Mouse (Mus musculus) hindbrain, postnatal 0 days (tissue): ENCODE data around the gene Exoc5. TPM values are rescaled to one million over a fixed set of nuclear protein-coding genes. Genes with fewer than 3 reads are reported as not detected.
A peak's percentile ranks its signal among the peaks of the same experiment; 100 is the strongest.

Source experiments
- ATAC-seq: fragments of 200-750 bp; cut with Nextera tagmentation; 2 replicates; pipeline ENCODE4 v1.8.0; 2017; ENCODE audit warnings: mild to moderate bottlenecking, moderate TSS enrichment, moderate library complexity
- DNase-seq: peaks from one replicate; pipeline ENCODE4 v3.0.0-alpha.2; 2015; ENCODE audit warnings: low spot score
- H3K27ac ChIP-seq: fragments of 300-500 bp; sonication (generic); 2 replicates; pipeline ENCODE4 v1.5.1; 2014; ENCODE audit warnings: mild to moderate bottlenecking
- H3K27me3 ChIP-seq: fragments of 300-500 bp; sonication (generic); 2 replicates; pipeline ENCODE4 v1.6.1; 2014; ENCODE audit warnings: low read length, mixed read lengths; ENCODE audit not compliant: insufficient read depth
- H3K36me3 ChIP-seq: fragments of 300-500 bp; sonication (generic); 2 replicates; pipeline ENCODE4 v1.6.1; 2014; ENCODE audit warnings: low read length, mixed read lengths; ENCODE audit not compliant: insufficient read depth
- H3K4me1 ChIP-seq: fragments of 300-500 bp; sonication (generic); 2 replicates; pipeline ENCODE4 v1.6.1; 2014; ENCODE audit warnings: antibody characterized with exemption, low read length, mixed read lengths; ENCODE audit not compliant: insufficient read depth
- H3K4me2 ChIP-seq: fragments of 300-500 bp; sonication (generic); 2 replicates; pipeline ENCODE4 v1.6.1; 2014; ENCODE audit warnings: low read depth, mild to moderate bottlenecking, low read length, moderate library complexity, mixed read lengths
- H3K4me3 ChIP-seq: fragments of 300-500 bp; sonication (generic); 2 replicates; pipeline ENCODE4 v1.5.1; 2014; ENCODE audit warnings: low read length
- H3K9ac ChIP-seq: fragments of 300-500 bp; sonication (generic); replicated peaks from 2 replicates; pipeline ENCODE4 v1.6.1; 2014; ENCODE audit warnings: mild to moderate bottlenecking, low read length, moderate library complexity, mixed read lengths
- H3K9me3 ChIP-seq: fragments of 300-500 bp; sonication (generic); 2 replicates; pipeline ENCODE4 v1.6.1; 2016; ENCODE audit warnings: low read length, mixed read lengths
- CTCF ChIP-seq: IDR thresholded peaks from 2 replicates; pipeline ENCODE4 v1.5.1; 2016; ENCODE audit warnings: antibody characterized with exemption, control low read depth, low read depth
- WGBS: fragments of 180-500 bp; shearing (Covaris S2); extraction: QIAGEN DNeasy Blood & Tissue Kit; methylation state at CpG from one replicate; pipeline ENCODE4 v1.1.7; 2014; 5-methylcytosine and 5-hydroxymethylcytosine counted together
- polyA plus RNA-seq: library from polyadenylated mRNA; unstranded; fragments of >200 nt; fragmentation: Nextera tagmentation; extraction: Ambion mirVana; gene quantifications from 2 replicates; pipeline ENCODE4 v1.2.1, GENCODE M21; 2015
- total RNA-seq: library from RNA; depleted of rRNA; stranded (reverse); fragments of >200 nt; gene quantifications from 2 replicates; pipeline ENCODE4 v1.2.3, GENCODE M21; 2014; rRNA removed

Gene Exoc5
- total and polyA plus RNA-seq, 2 experiments from 2014 or later, result 46.4 to 64.7 TPM

GRCm38 (mm10) chr14:48990471-48991143 is 75.8 kb downstream of the Exoc5 start:
- H3K27me3 ChIP-seq, result no peaks in the 10 kb centered on the region
- peak overlapping the region; percentile 45 for H3K4me2 ChIP-seq
- H3K9ac ChIP-seq, result no peak overlapping the region
- H3K9me3 ChIP-seq, result no peaks in the 10 kb centered on the region
- no peaks in the 10 kb centered on the region for H3K4me1 ChIP-seq
- H3K4me3 ChIP-seq, result no peak overlapping the region
- H3K36me3 ChIP-seq, result no peaks in the 10 kb centered on the region
- peak; percentile 94 for ATAC-seq
- 0 out of 2 replicates have a peak overlapping the region, but pooled peaks have one; percentile 2 for H3K27ac ChIP-seq
- WGBS, result 6% methylated on average over 17 of the region's 17 CpGs
- TF ChIP-seq CTCF, result peak; percentile 73
- peak; percentile 95 for DNase-seq

GRCm38 (mm10) chr14:48989831-48990230 is 76.6 kb downstream of the Exoc5 start:
- ATAC-seq (no peak), DNase-seq (no peak)
- H3K4me3 ChIP-seq, result no peak overlapping the region
- WGBS, result 63% methylated on average over 8 of the region's 8 CpGs
- H3K27me3 ChIP-seq, result no peaks in the 10 kb centered on the region
- H3K9ac ChIP-seq, result no peak overlapping the region
- TF ChIP-seq CTCF, result no peak
- H3K36me3 ChIP-seq, result no peaks in the 10 kb centered on the region
- no peaks in the 10 kb centered on the region for H3K4me1 ChIP-seq
- H3K9me3 ChIP-seq, result no peaks in the 10 kb centered on the region
- no peak overlapping the region for H3K4me2 ChIP-seq
- H3K27ac ChIP-seq, result no peak overlapping the region

GRCm38 (mm10) chr14:48986231-48986630 is 80.2 kb downstream of the Exoc5 start:
- 77% methylated on average over 8 of the region's 8 CpGs for WGBS
- no peak for TF ChIP-seq CTCF
- Histone ChIP-seq H3K4me3 (no peak overlapping the region), H3K27ac (no peak overlapping the region), H3K9me3 (no peaks in the 10 kb centered on the region), H3K27me3 (no peaks in the 10 kb centered on the region), H3K9ac (no peak overlapping the region), H3K4me2 (no peak overlapping the region), H3K36me3 (no peaks in the 10 kb centered on the region), H3K4me1 (no peaks in the 10 kb centered on the region)
- DNase-seq, result no peak
- ATAC-seq, result no peak

- Histone ChIP-seq H3K36me3 (no peaks in the 10 kb centered on the region), H3K27me3 (no peaks in the 10 kb centered on the region), H3K9me3 (no peaks in the 10 kb centered on the region), H3K9ac (no peak overlapping the region), H3K27ac (no peak overlapping the region), H3K4me1 (no peaks in the 10 kb centered on the region), H3K4me3 (no peak overlapping the region), H3K4me2 (no peak overlapping the region)
- ATAC-seq, result peak; percentile 80
- 41% methylated on average over 10 of the region's 10 CpGs for WGBS
- TF ChIP-seq CTCF, result peak; percentile 77
- peak; percentile 67 for DNase-seq
Measured at GRCm38 (mm10) chr14:48985673-48986072, 80.8 kb downstream of the Exoc5 start.

- no peak for TF ChIP-seq CTCF
- H3K4me1 ChIP-seq, result no peaks in the 10 kb centered on the region
- no peak for DNase-seq
- H3K36me3 ChIP-seq, result no peaks in the 10 kb centered on the region
- 47% methylated on average over 3 of the region's 3 CpGs for WGBS
- H3K4me2 ChIP-seq, result no peak overlapping the region
- no peak overlapping the region for H3K27ac ChIP-seq
- no peaks in the 10 kb centered on the region for H3K9me3 ChIP-seq
- H3K9ac ChIP-seq, result no peak overlapping the region
- no peak overlapping the region for H3K4me3 ChIP-seq
- no peak for ATAC-seq
- no peaks in the 10 kb centered on the region for H3K27me3 ChIP-seq
Measured at GRCm38 (mm10) chr14:48978971-48979388, 87.5 kb downstream of the Exoc5 start.

GRCm38 (mm10) chr14:48971546-48971945 is 94.9 kb downstream of the Exoc5 start:
- Histone ChIP-seq H3K27me3 (no peaks in the 10 kb centered on the region), H3K4me3 (no peak overlapping the region), H3K9me3 (no peaks in the 10 kb centered on the region), H3K4me1 (no peaks in the 10 kb centered on the region), H3K36me3 (no peaks in the 10 kb centered on the region), H3K4me2 (no peak overlapping the region), H3K9ac (no peak overlapping the region), H3K27ac (no peak overlapping the region)
- no peak for ATAC-seq
- TF ChIP-seq CTCF, result no peak
- peak; percentile 44 for DNase-seq
- 61% methylated on average over 2 of the region's 2 CpGs for WGBS

GRCm38 (mm10) chr14:48968670-48969069 is 97.8 kb downstream of the Exoc5 start:
- TF ChIP-seq CTCF, result no peak
- no peak overlapping the region for H3K4me3 ChIP-seq
- DNase-seq (no peak), ATAC-seq (no peak)
- H3K36me3 ChIP-seq, result no peaks in the 10 kb centered on the region
- no peak overlapping the region for H3K27ac ChIP-seq
- no peaks in the 10 kb centered on the region for H3K27me3 ChIP-seq
- no peak overlapping the region for H3K4me2 ChIP-seq
- no peaks in the 10 kb centered on the region for H3K9me3 ChIP-seq
- WGBS, result 85% methylated on average over 9 of the region's 9 CpGs
- H3K9ac ChIP-seq, result no peak overlapping the region
- H3K4me1 ChIP-seq, result no peaks in the 10 kb centered on the region

Other genes starting within 250 kb of the Exoc5 start
- 18.9 and 20.5 TPM in 2 replicates for gene Ap5m1, start 556 bp downstream of the Exoc5 start, total RNA-seq
- 15.8 and 17.2 TPM in 2 replicates for gene Ap5m1, start 556 bp downstream of the Exoc5 start, polyA plus RNA-seq
- 38.2 TPM in 2 replicates for gene Naa30, start 105.6 kb upstream of the Exoc5 start, total RNA-seq
- gene Naa30, start 105.6 kb upstream of the Exoc5 start, polyA plus RNA-seq, result 8.6 and 9.1 TPM in 2 replicates
- not detected in 2 replicates for gene ccdc198, start 178.8 kb upstream of the Exoc5 start, total RNA-seq
- gene ccdc198, start 178.8 kb upstream of the Exoc5 start, polyA plus RNA-seq, result 0.18 and 0.19 TPM in 2 replicates